Mouse (Mus musculus): Measurements from ENCODE around the gene Gm21836.
"Not testable (repeated sequence)": the region's sequence is repeated elsewhere in the genome, so short reads cannot be mapped to it uniquely, and the experiment has no call there.

The Gm21836 gene

GRCm38 (mm10) chr9:124493693-124494092, at the start of gene Gm21836:
TSS of gene Gm21836 (minus strand) at chr9:124493793.
- CTCF ChIA-PET, POLR2A ChIA-PET: not testable (repeated sequence)

- POLR2A ChIA-PET, result interaction anchor here in 3 of 4 experiments (0.8 to 1.3 kb wide), 4 partner anchors 34 to 41 kb away, joined by 3 to 4 read pairs (median 4); no protein-coding TSS in a partner anchor
Measured at GRCm38 (mm10) chr9:124480361-124480980, 13.1 kb downstream of the Gm21836 start.

GRCm38 (mm10) chr9:124478081-124478480, 15.5 kb downstream of the Gm21836 start:
- ChIA-PET POLR2A (interaction anchor here in 3 of 4 experiments (0.7 to 1.0 kb wide), 4 partner anchors 9 to 54 kb away, joined by 3 to 17 read pairs (median 4); no protein-coding TSS in a partner anchor), CTCF (interaction anchor here in 2 of 4 experiments (0.6 to 1.1 kb wide), 2 partner anchors 31 to 33 kb away, joined by 3 to 4 read pairs; no protein-coding TSS in a partner anchor)

More at GRCm38 (mm10) chr9:124480361-124480980, 13.1 kb downstream of the Gm21836 start:
- CTCF ChIA-PET, result not testable (repeated sequence)

GRCm38 (mm10) chr9:124476096-124476902, 17.3 kb downstream of the Gm21836 start, which contains the start of gene Ppp2r3d:
TSS of gene Ppp2r3d (minus strand) at chr9:124476898.
- CTCF ChIA-PET, result interaction anchor here in 3 of 4 experiments (0.6 to 2.1 kb wide), 8 partner anchors 16 to 547 kb away, joined by 3 to 25 read pairs (median 6); no protein-coding TSS in a partner anchor
- POLR2A ChIA-PET, result interaction anchor here in 3 of 4 experiments (0.5 to 3.8 kb wide), 19 partner anchors 11 to 1110 kb away, joined by 3 to 183 read pairs (median 6); partner anchors contain the start of genes Fyco1 (in 1 of the 3) and Lars2 (in 1 of the 3)

GRCm38 (mm10) chr9:124475689-124476088, 17.9 kb downstream of the Gm21836 start:
- POLR2A ChIA-PET, result interaction anchor here in 3 of 4 experiments (0.5 to 3.8 kb wide), 19 partner anchors 10 to 1109 kb away, joined by 3 to 183 read pairs (median 6); partner anchors contain the start of genes Fyco1 (in 1 of the 3) and Lars2 (in 1 of the 3)
- CTCF ChIA-PET, result interaction anchor here in 3 of 4 experiments (0.5 to 2.1 kb wide), 9 partner anchors 33 to 547 kb away, joined by 3 to 25 read pairs (median 6); no protein-coding TSS in a partner anchor

- POLR2A ChIA-PET, result interaction anchor here in 1 of 4 experiments (2.7 kb wide), 1 partner anchor 19 kb away, joined by 6 read pairs; the partner anchor contains the start of gene Ppp2r3d
- CTCF ChIA-PET, result no interaction called here
Measured at GRCm38 (mm10) chr9:124456572-124456971, 37.0 kb downstream of the Gm21836 start.
